Mouse (Mus musculus) hindbrain, embryonic 12.5 days (tissue): ENCODE measurements at regions not wholly inside any gene's neighbourhood (a gene's known extent, or its start where the extent isn't known, plus 50 kb on each side); places are given as distances from the start of the nearest gene placed in this dataset.
A peak's percentile ranks its signal among the peaks of the same experiment; 100 is the strongest.

ENCODE experiments used
- ATAC-seq: fragments of 200-750 bp; cut with Nextera tagmentation; 2 replicates; pipeline ENCODE4 v1.8.0; 2017; ENCODE audit warnings: moderate TSS enrichment; ENCODE audit not compliant: low FRiP score
- H3K27ac ChIP-seq: fragments of 300-500 bp; sonication (generic); 2 replicates; pipeline ENCODE4 v1.5.1; 2016; ENCODE audit warnings: mild to moderate bottlenecking
- H3K27me3 ChIP-seq: fragments of 300-500 bp; sonication (generic); 2 replicates; pipeline ENCODE4 v1.6.1; 2016; ENCODE audit warnings: mild to moderate bottlenecking
- H3K36me3 ChIP-seq: fragments of 300-500 bp; sonication (generic); 2 replicates; pipeline ENCODE4 v1.6.1; 2016; ENCODE audit warnings: mild to moderate bottlenecking
- H3K4me1 ChIP-seq: fragments of 300-500 bp; sonication (generic); 2 replicates; pipeline ENCODE4 v1.6.1; 2016
- H3K4me2 ChIP-seq: fragments of 300-500 bp; sonication (generic); replicated peaks from 2 replicates; pipeline ENCODE4 v1.6.1; 2016; ENCODE audit warnings: mild to moderate bottlenecking
- H3K4me3 ChIP-seq: fragments of 300-500 bp; sonication (generic); 2 replicates; pipeline ENCODE4 v1.5.1; 2016; ENCODE audit warnings: mild to moderate bottlenecking
- H3K9ac ChIP-seq: fragments of 300-500 bp; sonication (generic); 2 replicates; pipeline ENCODE4 v1.6.1; 2016; ENCODE audit warnings: mild to moderate bottlenecking, moderate library complexity
- H3K9me3 ChIP-seq: fragments of 300-500 bp; sonication (generic); replicated peaks from 2 replicates; pipeline ENCODE4 v1.6.1; 2016; ENCODE audit warnings: mild to moderate bottlenecking
- WGBS: fragments of 180-500 bp; shearing (Covaris S2); methylation state at CpG from one replicate; pipeline ENCODE4 v1.1.7; 2016; 5-methylcytosine and 5-hydroxymethylcytosine counted together

- no peaks in the 10 kb centered on the region for H3K36me3 ChIP-seq
- no peaks in the 10 kb centered on the region for H3K27me3 ChIP-seq
- peaks cover 12% of the 10 kb centered on the region for H3K4me1 ChIP-seq
- ATAC-seq: no peak
- no peaks in the 10 kb centered on the region for H3K9me3 ChIP-seq
- H3K4me2 ChIP-seq: no peak overlapping the region
- no peak overlapping the region for H3K4me3 ChIP-seq
- no peak overlapping the region for H3K9ac ChIP-seq
- 87% methylated on average over 8 of the region's 8 CpGs for whole genome bisulfite sequencing
- H3K27ac ChIP-seq: no peak overlapping the region
These were observed 262.0 kb upstream of the Kazn start for GRCm38 (mm10) chr4:142501177-142501576.

GRCm38 (mm10) chr4:142500541-142500940 lies 261.3 kb upstream of the Kazn start:
- H3K36me3 ChIP-seq: no peaks in the 10 kb centered on the region
- H3K27ac ChIP-seq: no peak overlapping the region
- WGBS: 89% methylated on average over 7 of the region's 7 CpGs
- ATAC-seq: no peak
- H3K4me1 ChIP-seq: peaks cover 11% of the 10 kb centered on the region
- no peaks in the 10 kb centered on the region for H3K9me3 ChIP-seq
- no peaks in the 10 kb centered on the region for H3K27me3 ChIP-seq
- H3K4me2 ChIP-seq: no peak overlapping the region
- no peak overlapping the region for H3K9ac ChIP-seq
- no peak overlapping the region for H3K4me3 ChIP-seq

GRCm38 (mm10) chr4:142496605-142497004 lies 257.4 kb upstream of the Kazn start:
- WGBS: 51% methylated on average over 12 of the region's 12 CpGs
- Histone ChIP-seq H3K4me2 (no peak overlapping the region), H3K27me3 (no peaks in the 10 kb centered on the region), H3K9me3 (no peaks in the 10 kb centered on the region), H3K9ac (no peak overlapping the region), H3K27ac (no peak overlapping the region), H3K36me3 (no peaks in the 10 kb centered on the region), H3K4me3 (no peak overlapping the region), H3K4me1 (peaks cover 11% of the 10 kb centered on the region)
- no peak for ATAC-seq

- WGBS: 81% methylated on average over 10 of the region's 10 CpGs
- Histone ChIP-seq H3K9me3 (no peaks in the 10 kb centered on the region), H3K9ac (no peak overlapping the region), H3K4me2 (no peak overlapping the region), H3K27ac (no peak overlapping the region), H3K36me3 (no peaks in the 10 kb centered on the region), H3K4me3 (no peak overlapping the region), H3K27me3 (no peaks in the 10 kb centered on the region), H3K4me1 (peaks cover 7% of the 10 kb centered on the region)
- no peak for ATAC-seq
These were observed 253.8 kb upstream of the Kazn start for GRCm38 (mm10) chr4:142492926-142493492.

GRCm38 (mm10) chr4:142485784-142486423 lies 246.7 kb upstream of the Kazn start:
- no peaks in the 10 kb centered on the region for H3K27me3 ChIP-seq
- H3K9ac ChIP-seq: no peak overlapping the region
- no peak overlapping the region for H3K4me2 ChIP-seq
- no peak overlapping the region for H3K4me3 ChIP-seq
- H3K9me3 ChIP-seq: no peaks in the 10 kb centered on the region
- peak; percentile 60 for ATAC-seq
- WGBS: 57% methylated on average over 4 of the region's 4 CpGs
- peaks cover 6% of the 10 kb centered on the region; the same call in 1 of the 2 replicates for H3K4me1 ChIP-seq
- no peak overlapping the region for H3K27ac ChIP-seq
- no peaks in the 10 kb centered on the region for H3K36me3 ChIP-seq

GRCm38 (mm10) chr4:142475632-142476031 lies 236.4 kb upstream of the Kazn start:
- WGBS: 81% methylated on average over 10 of the region's 10 CpGs

GRCm38 (mm10) chr4:142474626-142475025 lies 235.4 kb upstream of the Kazn start:
- H3K4me3 ChIP-seq: no peak overlapping the region
- no peak for ATAC-seq
- 83% methylated on average over 7 of the region's 7 CpGs for WGBS
- H3K4me2 ChIP-seq: peak overlapping the region; percentile 39; the same call in 1 of the 2 replicates
- no peak overlapping the region for H3K9ac ChIP-seq
- H3K27me3 ChIP-seq: no peaks in the 10 kb centered on the region
- H3K9me3 ChIP-seq: no peaks in the 10 kb centered on the region
- H3K27ac ChIP-seq: no peak overlapping the region
- H3K36me3 ChIP-seq: no peaks in the 10 kb centered on the region
- peaks cover 15% of the 10 kb centered on the region for H3K4me1 ChIP-seq

More at GRCm38 (mm10) chr4:142475632-142476031, 236.4 kb upstream of the Kazn start:
- Histone ChIP-seq H3K9ac (no peak overlapping the region), H3K4me3 (peak overlapping the region; percentile 13), H3K27me3 (no peaks in the 10 kb centered on the region), H3K4me1 (peaks cover 15% of the 10 kb centered on the region), H3K27ac (no peak overlapping the region), H3K4me2 (peak overlapping the region; percentile 39), H3K9me3 (no peaks in the 10 kb centered on the region), H3K36me3 (no peaks in the 10 kb centered on the region)
- ATAC-seq: no peak

GRCm38 (mm10) chr4:142474018-142474417 lies 234.8 kb upstream of the Kazn start:
- H3K27ac ChIP-seq: no peak overlapping the region
- peak; percentile 26; the same call in 1 of the 2 replicates for ATAC-seq
- no peak overlapping the region for H3K4me2 ChIP-seq

GRCm38 (mm10) chr4:142473284-142473683 lies 234.1 kb upstream of the Kazn start:
- Histone ChIP-seq H3K4me2 (no peak overlapping the region), H3K27me3 (no peaks in the 10 kb centered on the region), H3K4me3 (no peak overlapping the region), H3K4me1 (peaks cover 15% of the 10 kb centered on the region), H3K9ac (no peak overlapping the region), H3K36me3 (no peaks in the 10 kb centered on the region), H3K27ac (no peak overlapping the region), H3K9me3 (no peaks in the 10 kb centered on the region)
- 79% methylated on average over 8 of the region's 8 CpGs for WGBS
- no peak for ATAC-seq

More at GRCm38 (mm10) chr4:142474018-142474417, 234.8 kb upstream of the Kazn start:
- WGBS: 40% methylated on average over 12 of the region's 12 CpGs
- Histone ChIP-seq H3K9ac (no peak overlapping the region), H3K4me3 (no peak overlapping the region), H3K27me3 (no peaks in the 10 kb centered on the region), H3K36me3 (no peaks in the 10 kb centered on the region), H3K4me1 (peaks cover 15% of the 10 kb centered on the region), H3K9me3 (no peaks in the 10 kb centered on the region)

- Histone ChIP-seq H3K4me1 (peaks cover 23% of the 10 kb centered on the region), H3K9me3 (no peaks in the 10 kb centered on the region), H3K4me2 (no peak overlapping the region), H3K27me3 (no peaks in the 10 kb centered on the region), H3K36me3 (no peaks in the 10 kb centered on the region), H3K27ac (no peak overlapping the region), H3K9ac (no peak overlapping the region), H3K4me3 (no peak overlapping the region)
- 84% methylated on average over 3 of the region's 3 CpGs for WGBS
- no peak for ATAC-seq
These were observed 233.1 kb upstream of the Kazn start for GRCm38 (mm10) chr4:142472332-142472731.

GRCm38 (mm10) chr4:142470784-142471183 lies 231.6 kb upstream of the Kazn start:
- peaks cover 23% of the 10 kb centered on the region for H3K4me1 ChIP-seq
- WGBS: 89% methylated on average over 6 of the region's 6 CpGs
- no peaks in the 10 kb centered on the region for H3K9me3 ChIP-seq
- ATAC-seq: no peak
- no peak overlapping the region for H3K9ac ChIP-seq
- H3K4me3 ChIP-seq: no peak overlapping the region
- H3K4me2 ChIP-seq: no peak overlapping the region
- no peaks in the 10 kb centered on the region for H3K36me3 ChIP-seq
- H3K27ac ChIP-seq: no peak overlapping the region
- no peaks in the 10 kb centered on the region for H3K27me3 ChIP-seq

GRCm38 (mm10) chr4:142467920-142468319 lies 228.7 kb upstream of the Kazn start:
- Histone ChIP-seq H3K9ac (no peak overlapping the region), H3K27ac (peak overlapping the region; percentile 55), H3K9me3 (no peaks in the 10 kb centered on the region), H3K4me2 (no peak overlapping the region), H3K27me3 (no peaks in the 10 kb centered on the region), H3K36me3 (no peaks in the 10 kb centered on the region), H3K4me3 (no peak overlapping the region), H3K4me1 (peaks cover 8% of the 10 kb centered on the region)
- ATAC-seq: no peak
- 45% methylated on average over 6 of the region's 6 CpGs for WGBS

- H3K27me3 ChIP-seq: no peaks in the 10 kb centered on the region
- H3K4me2 ChIP-seq: no peak overlapping the region
- no peak overlapping the region for H3K9ac ChIP-seq
- no peak overlapping the region for H3K27ac ChIP-seq
- no peak overlapping the region for H3K4me3 ChIP-seq
- 86% methylated on average over 4 of the region's 4 CpGs for WGBS
- H3K4me1 ChIP-seq: peaks cover 19% of the 10 kb centered on the region
- no peaks in the 10 kb centered on the region for H3K36me3 ChIP-seq
- ATAC-seq: no peak
- no peaks in the 10 kb centered on the region for H3K9me3 ChIP-seq
These were observed 226.0 kb upstream of the Kazn start for GRCm38 (mm10) chr4:142465226-142465625.
